Mouse (Mus musculus): ENCODE data around the gene Egfl8.

DNA sequence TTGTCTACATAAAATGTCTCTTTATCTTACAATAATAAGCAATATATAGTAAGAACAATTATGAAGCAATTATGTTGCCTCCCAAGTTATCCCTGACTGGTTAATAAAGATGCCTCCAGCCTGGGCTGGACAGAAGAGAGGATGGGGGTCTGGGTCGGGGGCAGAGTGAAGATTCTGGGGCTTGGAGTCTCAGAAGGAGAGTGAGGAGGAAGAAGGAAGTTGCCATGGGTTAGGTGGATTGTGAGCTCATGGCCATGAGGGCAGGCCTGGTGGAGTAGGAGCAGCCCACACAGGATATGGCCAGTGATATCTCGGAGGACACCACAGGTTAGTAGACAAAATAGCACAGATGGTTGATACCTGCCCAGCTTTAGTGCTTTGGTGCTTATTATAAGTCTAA, 42.4 kb upstream of the Egfl8 start:
- no peak for TF ChIP-seq CTCF (IDR thresholded peaks at IDR 0.05; ENCODE audit: low read depth, low read length)
- TF ChIP-seq POLR2A (IDR thresholded peaks at IDR 0.05; ENCODE audit: extremely low read depth, insufficient read depth, low read length) = no peak

Measured in liver, adult 2 months (tissue).